Mouse (Mus musculus) T-helper 2 cell (primary cell): Measurements from ENCODE around the gene Tmem44.

Experiments used
- in situ Hi-C: fragments of 300-600 bp; cut with MboI, MseI; formaldehyde crosslinking; loops from one replicate; pipeline ENCODE4 v1.15.1; 2025; ENCODE audit warnings: high pct_unique_total_duplicates

The Tmem44 gene

DNA sequence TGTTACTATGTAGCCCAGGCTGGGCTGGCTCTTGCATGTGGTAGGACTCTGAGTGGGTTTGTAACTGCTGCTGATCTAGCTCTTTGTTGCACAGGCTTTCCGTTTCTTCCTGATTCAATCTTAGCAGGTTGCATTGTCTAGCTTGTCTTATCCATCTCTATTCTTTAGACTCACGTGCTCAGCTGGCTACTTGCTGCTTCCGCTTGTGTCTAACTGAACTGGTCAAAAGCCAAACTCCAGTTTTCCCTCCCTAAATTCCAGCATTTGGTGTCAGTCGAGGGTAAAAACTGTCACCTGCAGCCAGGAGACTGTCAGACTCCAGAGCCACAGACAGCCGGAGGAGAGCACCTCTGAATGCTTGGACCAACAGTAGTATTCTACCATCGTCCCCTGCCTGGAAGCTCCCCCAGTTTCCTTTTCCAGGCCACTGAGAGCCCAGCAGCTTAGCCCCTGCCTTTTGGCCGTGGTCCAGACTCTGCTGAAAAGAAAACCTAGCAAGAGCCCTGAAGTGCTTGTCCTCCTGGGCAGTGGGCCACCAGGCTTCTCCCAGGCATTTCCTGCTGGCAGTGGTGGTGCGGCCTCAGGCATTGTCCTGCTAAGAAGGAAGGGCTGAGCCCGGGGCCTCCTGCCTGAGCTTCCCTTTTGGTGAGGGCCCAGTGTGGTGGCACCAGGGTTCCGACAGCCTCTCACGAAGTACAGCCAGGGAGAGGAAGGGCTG is 2.1 kb upstream of the Tmem44 start:
- in situ Hi-C loops: no loop called here

DNA sequence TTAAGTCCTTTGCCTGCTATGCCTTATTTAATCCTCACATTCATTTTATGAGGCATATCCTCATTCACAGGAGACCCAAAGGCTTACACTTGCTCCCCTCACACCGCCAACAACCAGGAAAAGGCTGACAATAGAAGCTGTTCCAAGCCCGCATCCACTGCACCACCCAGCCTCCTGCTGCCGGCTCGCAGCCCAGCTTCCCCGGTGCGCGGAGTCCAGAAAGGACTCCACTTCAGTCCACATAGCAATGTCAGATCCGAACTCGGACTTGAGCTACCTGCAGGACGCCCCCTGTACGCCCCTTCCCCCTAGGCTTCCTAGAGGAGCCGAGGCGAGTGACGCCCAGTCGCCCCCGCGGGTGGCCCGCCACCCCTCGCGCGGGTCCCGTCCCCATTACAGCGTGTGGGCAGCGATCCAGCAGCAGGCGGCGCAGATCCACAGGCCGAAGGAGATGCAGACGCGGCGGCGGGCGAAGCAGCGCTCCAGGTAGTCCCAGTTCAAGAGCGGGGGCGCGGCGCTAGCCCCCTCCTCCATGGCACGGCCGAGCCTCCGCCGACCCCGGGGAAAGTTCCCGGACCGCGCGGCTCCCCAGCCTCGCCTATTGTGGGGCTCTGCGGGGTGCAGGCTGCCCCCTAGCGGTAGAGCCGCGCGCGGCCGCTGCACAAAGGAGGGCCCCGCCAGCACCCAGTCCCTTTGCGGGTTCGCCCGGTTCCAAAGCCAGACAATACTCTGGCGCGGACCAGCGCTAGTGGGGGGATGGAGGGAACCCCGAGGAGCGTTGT is 485 bp downstream of the Tmem44 start:
- in situ Hi-C loops: no loop called here

DNA sequence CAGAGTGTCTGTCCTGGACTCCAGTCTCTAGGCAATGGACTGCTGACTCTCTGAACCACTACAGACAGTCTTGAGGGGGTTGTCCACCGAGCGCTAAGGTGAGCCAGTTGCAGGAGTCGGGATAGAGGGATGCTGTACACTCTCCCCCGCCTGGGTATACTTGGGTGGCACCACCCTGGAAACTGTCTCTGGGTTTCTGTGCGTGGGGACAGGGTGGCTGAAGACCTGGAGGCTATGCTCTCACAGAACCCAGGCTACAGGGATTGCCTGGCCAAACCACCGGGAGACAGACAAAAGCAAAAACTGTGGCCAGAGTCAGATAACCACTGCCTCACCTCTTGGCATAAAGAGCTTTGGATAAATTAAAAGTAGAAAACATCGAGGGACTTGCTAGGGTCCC is 1.1 kb downstream of the Tmem44 start:
- in situ Hi-C loops: no loop called here

DNA sequence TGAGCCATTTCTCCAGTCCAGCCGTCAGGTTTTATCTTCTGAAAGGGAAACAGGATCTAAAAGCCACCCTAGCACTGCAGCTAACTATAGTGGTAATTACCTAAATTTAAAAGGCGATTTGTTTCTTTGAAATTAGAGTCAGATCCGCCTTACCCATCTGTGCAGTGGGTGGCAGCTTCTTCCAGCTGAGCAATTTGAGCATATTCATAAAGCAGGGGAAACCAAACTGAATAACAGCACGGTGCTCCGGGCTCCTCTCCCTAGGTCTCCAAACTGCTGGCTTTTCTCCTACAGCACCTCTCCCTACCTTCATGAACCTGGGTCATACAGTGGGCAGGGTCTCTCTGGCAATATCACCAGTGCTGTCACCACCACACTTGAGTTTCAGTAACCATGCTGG is 2.4 kb downstream of the Tmem44 start:
- in situ Hi-C loops: no loop called here

DNA sequence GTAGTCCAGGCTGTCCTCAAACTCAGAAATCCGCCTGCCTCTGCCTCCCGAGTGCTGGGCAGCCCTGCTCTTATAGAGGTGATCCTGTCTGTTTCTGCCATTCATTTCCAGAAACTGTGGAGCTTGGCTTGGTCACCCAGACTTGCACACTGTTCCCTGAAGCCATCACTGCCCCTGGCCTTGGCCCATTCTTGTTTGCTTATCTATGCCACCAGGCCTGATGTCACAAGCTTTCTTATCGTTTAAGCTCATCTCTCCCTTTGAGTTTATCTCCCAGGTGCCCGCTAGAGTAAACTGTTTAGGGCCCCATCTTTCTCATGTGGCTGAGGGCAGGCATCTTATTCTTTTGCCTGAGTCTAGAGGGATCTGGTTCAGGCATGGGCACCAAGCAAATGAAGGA is 5.9 kb downstream of the Tmem44 start:
- in situ Hi-C loops: no loop called here

DNA sequence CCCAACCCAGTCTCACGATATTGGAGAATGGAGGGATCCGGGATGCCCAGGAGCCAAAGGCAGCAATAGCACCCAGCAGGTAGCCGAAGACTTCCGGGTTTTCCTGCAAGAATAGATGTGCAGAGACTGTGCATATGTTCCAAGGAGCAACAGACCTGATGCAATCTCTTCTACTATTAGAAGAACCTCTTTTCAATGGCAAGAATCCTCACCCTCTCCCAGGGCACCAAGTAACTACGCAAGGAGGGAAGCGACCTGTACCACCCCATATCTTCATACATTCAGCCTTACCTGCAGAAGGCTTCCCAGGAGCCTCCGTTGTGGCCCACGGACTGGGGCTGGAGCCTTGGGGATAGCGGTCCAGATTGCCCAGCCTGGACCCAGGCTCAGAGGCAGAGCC is 7.3 kb downstream of the Tmem44 start:
- in situ Hi-C loops: no loop called here

DNA sequence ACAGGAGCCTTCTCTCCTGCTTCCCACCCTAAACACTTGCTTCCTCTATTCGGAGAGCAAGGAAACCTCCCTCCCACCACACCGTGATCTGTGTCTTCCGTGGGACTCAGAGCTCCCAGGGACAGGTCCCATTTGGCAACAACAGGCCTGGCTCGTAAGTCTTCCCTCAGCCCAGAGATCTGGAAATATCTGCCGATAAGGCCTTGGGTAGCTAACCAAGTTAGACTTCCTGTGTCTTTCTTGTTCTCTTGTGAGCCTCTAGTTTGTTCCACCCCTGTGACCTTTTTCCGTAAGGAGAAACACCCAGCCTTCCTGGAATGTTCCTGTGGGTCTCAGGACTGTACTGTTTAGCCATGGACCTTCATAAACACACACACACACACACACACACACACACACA is 7.8 kb downstream of the Tmem44 start:
- in situ Hi-C loops: no loop called here

DNA sequence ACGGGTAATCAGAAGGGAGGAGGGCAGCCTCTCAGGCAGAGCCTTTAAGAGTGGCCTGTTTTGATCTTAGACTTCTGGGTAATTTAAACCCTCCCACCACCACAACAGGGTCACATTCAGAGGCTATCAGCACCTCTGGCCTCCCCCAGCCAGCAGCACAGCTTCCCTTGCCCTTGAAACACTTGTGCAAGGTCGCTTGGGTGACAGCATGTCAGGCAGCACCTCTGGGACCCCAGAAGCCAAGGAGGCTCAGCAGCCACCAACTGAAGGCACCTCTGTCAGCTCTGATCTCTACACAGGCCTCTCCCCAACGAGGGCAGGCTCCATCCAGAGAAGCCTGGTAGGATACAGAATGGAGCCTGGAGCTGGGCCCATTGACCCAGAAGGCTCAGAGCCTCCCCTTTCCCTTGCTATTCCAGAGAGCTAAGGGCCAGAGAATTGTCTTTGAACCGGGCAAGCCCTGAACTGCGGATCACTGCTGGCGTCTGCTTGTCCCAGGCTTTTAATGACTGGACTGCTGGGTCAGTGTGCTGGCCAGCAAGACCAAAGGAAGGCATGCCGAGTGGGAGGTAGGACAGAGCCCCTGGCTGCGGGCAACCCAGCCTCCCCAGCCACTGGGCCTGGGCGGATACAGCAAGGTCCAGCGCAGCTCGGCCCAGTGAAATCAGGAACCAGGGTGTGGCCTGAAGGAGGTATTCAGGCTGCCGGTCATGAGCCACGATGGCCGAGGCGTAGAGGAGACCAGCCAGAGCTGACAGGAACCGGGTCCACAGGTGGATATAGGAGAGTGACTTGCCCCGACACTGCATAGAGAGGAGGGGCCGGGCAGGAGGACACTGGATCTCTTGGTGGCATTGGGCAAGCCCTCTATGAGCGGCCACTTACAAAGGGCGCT is 10.3 kb downstream of the Tmem44 start:
- in situ Hi-C loops: no loop called here

DNA sequence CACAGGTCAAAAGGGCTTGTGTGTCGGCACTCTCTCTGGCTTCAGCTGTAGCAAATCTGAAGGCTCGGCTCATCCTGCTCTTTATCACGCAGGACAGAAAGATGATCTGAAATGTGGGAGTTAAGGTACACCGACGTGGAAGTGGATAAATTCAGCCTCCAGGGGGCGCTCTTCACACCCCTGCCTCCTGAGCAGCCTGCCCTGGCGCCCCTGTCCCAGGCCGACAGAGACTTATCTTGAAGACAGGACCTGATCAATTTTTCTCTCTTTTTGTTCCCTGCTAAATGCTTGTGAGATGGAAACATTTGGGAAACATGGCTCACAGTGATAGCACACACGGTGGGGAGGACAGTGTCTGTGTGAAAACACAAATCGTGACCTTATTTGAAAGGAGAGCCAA is 11.2 kb downstream of the Tmem44 start:
- in situ Hi-C loops: no loop called here

DNA sequence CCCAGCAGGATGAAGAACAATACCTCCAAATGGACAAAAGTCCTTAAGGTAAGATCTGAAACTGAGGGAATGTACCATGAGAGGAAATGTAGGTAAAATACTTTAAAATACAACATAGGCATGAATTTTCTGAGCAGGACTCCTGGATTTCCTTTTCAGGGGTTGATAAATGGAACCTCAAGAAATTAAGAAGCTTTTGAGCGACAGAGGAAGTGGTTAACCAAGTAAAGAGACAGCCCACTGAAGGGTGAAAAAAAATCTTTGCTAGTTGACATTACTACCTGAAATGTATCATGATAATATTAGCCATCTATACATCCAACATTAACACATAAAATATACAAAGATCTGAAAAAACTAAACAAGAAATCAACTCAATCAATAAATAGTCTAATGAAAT is 15.6 kb downstream of the Tmem44 start:
- in situ Hi-C loops: no loop called here

DNA sequence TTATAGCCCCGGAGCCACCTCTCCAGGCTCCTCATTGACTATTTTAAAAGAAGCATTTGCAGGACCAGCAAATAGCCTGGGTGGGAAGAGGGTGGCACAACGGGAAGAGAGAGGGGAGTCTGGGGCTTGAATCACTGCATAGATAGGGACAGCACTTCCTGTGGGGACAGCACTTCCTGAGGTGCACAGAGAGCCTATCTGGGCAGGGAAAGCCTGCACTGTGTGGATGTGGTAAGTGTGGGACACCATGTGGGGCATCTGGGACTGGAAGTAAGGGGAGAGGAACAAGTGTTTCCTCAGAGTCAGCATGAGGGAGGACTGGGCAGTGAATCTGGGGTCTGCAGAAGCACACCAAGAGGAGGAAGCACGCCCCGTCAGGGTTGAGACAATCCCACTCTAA is 17.1 kb downstream of the Tmem44 start:
- in situ Hi-C loops: no loop called here

DNA sequence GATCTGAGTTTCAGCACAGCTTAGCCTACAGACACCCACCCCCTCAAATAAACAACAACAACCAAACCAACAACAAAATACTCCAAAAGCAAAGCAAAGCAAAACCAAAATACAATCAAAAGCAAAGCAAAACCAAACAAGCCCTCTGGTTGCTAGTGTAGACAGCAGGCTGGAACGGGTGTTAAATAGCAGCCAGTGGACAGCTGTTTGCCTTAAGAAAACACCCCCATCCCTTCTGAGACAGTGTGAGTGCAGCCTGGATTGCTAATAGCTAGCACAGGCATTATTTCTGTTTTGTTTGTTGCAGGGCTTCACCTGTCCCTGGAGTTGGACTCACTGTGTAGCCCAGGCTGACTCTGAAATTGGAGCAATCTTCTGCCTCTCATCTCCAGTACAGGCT is 17.7 kb downstream of the Tmem44 start:
- in situ Hi-C loops: no loop called here

DNA sequence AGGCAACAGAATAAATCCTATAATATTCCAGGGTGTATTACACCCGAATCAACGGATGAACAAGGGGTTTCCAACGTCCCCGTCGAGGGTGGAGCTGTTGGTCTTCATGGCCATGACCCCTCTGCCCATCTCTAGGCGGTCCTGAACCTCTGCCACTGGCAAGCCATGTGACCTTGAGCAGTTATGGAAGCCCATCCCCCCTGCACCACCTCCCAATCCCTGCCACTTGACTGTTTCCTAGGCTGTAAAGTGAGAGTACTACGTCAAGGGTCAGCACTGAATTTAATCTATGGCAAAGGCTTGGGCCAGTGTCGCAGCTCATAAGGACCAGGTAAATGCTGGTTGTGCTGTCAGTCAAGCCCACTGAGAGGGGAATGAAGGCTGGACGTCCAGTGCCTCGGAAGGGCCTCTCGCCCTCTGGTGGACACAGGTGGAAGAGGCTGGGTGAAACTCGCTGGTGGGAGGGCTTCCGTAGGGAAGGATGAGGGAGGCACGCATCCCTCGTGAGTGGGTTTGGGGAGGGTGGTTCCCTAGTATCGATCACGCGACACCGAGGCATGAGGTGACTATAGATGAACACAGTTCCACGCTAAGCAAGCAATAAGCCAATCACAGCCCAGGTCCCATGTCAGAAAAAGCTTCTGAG is 18.8 kb downstream of the Tmem44 start:
- in situ Hi-C loops: no loop called here

DNA sequence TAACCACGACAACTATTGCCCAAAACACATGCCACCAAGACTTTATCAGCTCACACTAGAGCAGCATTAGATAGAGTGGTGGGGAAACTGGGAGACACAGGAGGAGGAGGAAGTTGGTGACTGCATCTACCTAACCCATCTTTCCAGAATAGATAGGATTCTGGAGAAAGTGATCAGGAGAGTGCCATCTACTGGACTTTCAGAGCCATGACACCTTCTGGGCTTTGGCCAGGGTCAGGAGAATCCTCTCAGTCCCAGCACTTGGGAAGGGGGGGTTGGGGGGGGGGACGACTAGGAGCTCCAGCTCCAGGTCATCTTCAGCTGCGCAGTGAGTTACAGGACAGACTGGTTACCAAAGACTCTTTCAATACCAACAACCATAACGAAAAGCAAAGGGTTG is 19.8 kb downstream of the Tmem44 start:
- in situ Hi-C loops: no loop called here

DNA sequence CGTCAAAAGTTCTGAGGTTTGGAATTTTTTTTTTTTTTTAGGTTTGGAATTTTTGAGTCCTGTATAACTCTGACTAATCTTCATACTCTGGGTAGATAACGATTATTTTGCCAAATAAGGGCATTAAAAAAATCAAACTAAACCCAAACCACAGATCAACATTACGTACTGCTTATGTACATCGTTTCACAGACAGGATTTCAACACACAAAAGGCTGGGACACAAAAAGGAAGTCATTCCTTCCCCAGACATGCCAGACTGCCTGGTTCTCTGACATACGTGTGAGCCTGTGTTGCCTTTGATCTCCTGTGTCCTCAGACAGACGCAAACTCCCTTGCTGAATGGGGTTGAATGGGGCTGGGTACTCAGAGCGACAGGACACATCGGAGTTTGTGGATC is 22.3 kb downstream of the Tmem44 start:
- in situ Hi-C loops: no loop called here

DNA sequence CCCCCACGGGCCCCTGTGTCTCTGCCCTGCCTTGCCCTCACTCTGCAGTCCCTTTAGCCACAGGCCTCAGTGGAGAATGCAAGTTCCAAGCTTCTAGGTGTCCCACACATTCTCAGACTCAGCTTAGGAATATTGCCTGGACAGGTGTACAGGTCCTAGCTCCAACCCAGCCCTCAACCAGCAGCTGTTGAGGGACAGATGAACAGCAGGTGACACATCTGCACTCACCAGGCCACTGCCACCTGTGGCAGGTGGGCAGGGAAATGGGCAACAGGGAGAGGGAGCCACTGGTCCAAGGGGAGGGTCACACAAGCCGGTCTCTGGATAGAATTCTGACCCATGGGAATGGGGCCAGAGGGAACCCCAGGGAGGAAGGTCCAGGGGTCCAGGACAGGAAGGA is 22.8 kb downstream of the Tmem44 start:
- in situ Hi-C loops: no loop called here

DNA sequence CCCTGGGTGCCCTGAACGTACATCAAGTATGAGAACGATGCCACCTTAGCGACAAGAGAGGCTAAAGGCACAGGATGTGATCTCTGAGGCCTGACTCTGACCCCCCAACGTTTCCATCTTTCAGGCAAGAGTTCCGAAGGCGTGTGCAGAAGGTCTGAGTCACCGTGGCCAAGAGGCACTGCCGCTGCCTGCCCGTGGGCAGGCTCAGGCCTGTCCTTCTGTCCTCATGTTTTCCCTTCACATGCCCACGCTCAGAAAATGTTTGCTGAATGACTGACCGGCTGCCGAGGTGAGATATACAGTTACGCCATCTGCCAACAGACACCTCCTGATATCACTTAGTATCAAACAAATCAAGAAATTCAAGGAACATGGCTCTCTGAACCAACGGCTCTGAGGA is 24.9 kb downstream of the Tmem44 start:
- in situ Hi-C loops: no loop called here

DNA sequence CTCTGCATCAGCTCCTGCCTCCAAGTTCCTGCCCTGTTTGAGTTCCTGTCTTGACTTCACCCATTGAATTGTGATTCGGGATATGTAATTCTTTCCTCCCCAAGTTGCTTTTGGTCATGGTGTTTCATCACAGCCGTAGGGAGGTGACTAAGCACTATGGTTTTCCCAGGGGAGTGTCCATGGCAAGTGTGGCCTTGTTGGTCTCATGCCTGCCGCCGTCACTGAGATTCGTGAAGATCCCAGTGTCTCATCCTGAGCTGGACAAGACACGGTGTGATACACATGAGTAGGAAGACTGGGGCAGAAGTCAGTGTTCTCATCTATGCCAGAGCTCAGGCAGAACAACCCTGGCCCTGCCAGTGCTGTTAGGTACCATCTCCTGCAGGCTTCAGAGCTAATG is 26.2 kb downstream of the Tmem44 start:
- in situ Hi-C loops: loop anchor here (5.0 kb wide), 1 partner anchor 272 kb away; no protein-coding TSS in a partner anchor

DNA sequence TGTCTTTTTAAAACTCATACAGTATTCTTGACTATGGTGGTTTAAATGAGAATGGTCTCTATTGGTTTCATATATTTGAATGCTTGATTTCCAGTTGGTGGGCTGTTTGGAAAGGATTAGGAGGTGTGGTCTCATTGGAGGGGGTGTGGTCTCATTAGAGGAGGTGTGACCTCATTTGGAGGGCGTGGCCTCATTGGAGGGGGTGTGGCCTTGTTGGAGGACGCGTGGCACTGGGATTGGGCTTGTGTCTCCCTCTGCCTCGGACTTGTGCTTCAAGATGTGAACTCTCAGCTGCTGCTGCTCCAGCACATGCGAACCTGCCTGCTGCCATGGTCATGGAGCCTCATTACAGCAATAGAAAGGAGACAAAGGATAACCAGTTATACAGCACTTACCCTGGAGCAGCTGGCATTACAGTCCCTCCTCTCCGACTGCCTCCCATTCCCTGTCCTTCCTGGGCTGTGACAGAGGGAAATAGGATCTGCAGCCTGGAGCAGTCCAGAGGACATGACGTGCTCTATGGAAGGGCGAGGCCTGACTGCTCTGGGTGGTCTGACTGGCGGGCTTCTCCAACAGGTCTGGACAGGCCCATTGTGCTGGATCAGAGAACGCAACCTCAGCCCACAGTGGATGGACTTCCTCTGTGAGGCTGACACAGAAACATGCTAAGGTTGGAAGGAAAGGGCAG is 28.2 kb downstream of the Tmem44 start:
- in situ Hi-C loops: loop anchor here (5.0 kb wide), 1 partner anchor 270 kb away; no protein-coding TSS in a partner anchor

DNA sequence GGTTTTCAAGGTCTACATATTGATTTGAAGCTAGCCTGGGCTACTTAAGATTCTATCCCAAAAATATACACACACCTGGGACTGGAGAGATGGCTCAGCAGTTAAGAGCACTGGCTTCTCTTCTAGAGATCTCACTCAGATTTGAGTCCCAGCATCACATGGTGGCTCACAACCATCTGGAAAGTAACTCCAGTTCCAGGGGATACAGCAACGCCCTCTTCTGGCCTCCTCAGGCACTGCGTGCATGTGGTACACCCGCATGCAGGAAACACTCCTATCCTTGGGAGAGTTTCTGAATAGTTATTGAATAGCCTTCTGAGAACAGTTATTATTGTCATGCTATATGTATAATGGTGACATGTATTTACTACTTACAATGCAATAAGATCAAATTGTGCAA is 29.5 kb downstream of the Tmem44 start:
- in situ Hi-C loops: loop anchor here (5.0 kb wide), 1 partner anchor 269 kb away; no protein-coding TSS in a partner anchor

DNA sequence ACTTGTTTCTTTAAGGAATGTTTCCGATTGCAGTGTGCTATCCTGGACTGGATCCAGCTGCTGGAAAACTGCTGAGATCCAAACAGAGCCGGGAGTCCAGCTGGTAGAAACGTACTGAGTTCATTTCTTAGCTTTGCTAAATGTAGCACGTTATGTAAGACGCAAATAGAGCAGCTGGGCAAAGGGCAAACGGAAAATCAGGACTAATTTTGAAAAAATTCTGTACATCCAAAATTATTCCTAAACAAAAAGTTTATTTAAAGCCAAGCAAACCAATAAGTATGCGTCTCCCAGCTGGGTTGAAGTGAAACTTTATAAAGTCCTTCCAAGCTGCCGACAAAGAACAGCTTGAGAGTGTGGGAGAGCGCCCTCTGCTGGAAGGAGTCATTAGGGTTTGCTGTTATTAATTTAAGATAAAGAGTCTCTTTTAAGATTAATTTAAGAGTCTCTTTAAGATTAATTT is 30.2 kb downstream of the Tmem44 start:
- in situ Hi-C loops: loop anchor here (5.0 kb wide), 1 partner anchor 268 kb away; no protein-coding TSS in a partner anchor
